Mouse (Mus musculus) CD4-positive helper T cell, adult 2 months (primary cell): ENCODE data around the gene Hmgb1.

Experiments used
- DNase-seq: peaks from one replicate; pipeline ENCODE4 v3.0.0-alpha.2; 2012; ENCODE audit warnings: low read depth, missing footprints, low spot score

Gene Hmgb1

DNA sequence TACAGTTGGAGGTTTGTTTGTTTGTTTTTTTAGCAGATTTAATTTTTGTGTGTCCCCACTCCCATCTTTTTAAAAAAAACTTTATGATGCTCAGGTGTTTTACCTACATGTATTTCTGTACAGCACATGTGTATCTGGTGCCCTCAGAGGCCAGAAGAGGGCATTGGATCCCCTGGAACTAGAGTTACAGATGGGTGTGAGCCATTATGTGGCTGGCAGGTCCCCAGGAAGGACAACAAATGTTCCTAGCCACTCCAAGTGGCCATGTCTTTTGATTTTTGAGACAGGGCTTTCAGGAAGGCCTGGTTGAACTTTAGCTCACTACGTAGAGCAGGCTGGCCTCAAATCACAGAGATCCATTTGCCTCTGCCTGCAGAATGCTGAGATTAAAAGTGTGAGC, 121.5 kb downstream of the Hmgb1 start:
- no peak for DNase-seq

DNA sequence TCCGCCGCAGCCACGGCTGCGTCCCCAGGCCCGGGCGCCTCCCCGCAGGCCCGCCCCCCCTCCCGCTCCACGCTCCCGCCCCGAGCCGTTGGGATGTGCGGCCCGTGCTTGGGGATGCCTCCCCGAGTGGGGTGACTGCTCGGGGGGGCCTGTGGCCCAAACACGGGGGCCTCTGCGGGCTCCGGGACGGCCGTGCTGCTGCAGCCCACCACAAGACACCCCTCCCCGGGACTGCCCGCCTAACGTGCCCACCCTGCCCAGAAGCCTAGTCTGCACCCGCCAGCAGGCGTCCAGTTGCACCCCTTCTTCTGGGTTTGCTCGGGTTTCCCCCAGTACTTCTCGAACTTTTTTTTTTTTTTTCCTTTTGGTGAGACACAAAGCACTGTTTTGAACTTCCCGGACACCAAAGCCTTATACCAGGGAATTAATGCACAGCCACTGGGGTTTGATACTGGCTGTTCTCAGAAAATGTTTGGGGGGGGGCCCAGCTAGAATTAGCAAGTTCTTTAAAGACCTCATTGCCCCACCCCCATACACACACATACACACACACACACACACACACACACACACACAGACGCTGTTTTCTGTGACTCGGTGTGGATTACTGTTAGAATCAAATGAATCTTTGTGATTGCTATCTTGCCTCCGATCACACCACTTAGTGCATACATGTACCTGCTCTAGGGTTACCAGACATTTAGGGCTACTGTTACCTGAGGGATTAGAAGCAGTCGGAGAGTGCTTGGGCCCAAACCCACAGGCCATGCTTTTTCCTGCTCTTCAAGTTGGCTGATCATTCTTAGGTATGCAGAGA, 130.7 kb downstream of the Hmgb1 start:
- peak; percentile 48 for DNase-seq

DNA sequence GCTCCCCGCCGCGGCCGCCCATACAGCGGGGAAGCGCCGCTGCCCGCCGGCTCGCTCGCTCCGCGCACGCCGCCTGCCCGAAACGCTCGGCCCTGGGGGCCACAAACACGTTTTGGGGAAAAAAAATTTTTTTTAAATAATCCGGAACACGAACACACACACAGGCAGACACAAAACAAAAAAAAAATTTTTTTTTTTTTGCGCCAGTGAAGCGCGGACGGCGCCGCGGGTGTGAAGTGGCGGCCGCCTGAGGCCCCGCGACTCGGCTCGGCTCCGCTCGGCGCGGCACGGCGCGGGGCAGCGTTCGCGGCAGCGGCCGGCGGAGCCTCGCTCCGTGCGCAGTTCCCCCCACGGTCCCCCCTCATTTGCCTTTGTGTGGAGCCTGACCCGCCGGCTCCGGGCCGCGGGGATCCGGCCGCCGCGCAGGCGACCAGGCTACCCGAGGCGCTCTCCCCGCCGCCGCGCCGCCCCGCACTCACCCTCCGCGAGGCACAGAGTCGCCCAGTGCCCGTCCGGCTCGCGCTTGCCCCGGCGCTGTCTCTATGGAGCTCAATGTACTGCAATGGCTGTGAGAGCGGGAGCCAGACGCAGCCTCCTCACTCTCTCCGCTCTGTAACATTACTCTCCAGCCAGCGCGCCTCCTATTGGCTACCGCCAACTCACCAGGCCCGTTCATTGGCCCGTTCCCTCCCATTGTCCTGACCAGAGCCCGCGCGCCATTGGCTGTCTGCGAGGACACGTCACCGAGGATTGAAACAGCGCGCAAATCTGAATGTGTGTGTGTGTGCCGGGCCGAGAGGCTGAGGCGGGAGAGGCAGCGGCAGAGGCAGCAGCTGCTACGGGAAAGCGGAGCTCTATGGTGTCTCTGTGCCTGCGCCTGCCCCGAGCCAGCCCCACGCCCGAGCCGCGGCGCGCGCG, 131.6 kb downstream of the Hmgb1 start:
- peak; percentile 98 for DNase-seq

DNA sequence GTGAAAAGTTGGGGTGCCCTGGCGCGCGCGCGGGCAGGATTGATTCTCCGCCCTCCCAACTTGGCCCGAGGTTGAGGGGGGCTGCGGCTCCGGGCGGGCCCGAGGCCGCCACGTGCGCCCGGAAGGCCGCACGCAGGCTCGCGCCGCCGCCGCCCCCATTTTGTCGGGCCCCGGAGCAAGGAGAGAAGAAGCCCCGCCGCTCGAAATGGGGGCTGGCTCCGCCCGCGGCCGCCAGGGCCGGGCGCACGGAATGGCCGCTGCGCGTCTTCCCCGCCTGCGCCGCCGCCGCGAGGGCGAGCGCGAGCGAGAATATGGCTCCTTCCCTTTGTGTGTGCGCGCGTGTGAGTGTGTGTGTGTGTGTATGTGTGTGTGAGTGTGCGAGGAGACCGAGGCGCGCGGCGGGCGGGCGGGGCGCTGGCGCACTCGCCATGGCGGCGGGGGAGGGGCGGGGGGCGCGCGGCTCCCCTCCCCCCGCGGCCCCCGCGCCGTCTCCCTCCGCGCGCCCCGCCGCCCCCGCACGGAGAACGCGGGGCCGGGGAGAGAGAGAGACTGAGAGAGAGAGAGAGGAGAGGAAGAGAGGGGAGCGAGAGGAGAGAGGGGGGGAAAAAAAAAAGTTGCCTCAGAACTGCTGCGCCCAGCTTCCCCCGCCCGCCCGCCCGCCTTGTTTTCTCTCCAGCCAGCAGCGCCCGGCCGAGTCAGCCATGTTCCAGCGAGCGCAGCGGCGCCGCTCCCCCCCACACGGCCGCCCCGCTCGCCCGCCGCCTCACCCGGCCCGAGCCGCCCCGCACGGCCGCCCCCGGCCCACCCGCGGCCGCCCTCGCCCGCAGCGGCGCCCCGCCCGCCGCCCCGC, 132.5 kb downstream of the Hmgb1 start:
- peak; percentile 92 for DNase-seq

DNA sequence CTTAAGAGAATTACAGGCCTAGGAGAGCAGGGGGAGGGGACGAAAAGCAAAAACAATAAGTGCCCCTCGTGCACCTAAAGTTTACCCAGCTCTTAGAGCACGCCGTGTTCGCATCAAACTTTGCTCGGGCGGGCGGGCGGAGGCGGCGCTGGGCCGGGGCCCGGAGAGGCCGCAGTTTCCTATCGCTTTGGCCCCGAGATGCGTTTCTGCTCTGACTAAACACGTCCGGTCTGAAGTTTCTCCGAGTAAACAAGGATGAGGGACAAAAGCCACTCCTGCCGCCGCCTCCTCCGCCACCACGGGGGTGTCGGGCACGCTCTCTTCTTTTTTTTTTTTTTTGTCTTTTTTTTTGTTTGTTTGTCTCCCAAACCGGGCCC, 133.1 kb downstream of the Hmgb1 start:
- no peak for DNase-seq

DNA sequence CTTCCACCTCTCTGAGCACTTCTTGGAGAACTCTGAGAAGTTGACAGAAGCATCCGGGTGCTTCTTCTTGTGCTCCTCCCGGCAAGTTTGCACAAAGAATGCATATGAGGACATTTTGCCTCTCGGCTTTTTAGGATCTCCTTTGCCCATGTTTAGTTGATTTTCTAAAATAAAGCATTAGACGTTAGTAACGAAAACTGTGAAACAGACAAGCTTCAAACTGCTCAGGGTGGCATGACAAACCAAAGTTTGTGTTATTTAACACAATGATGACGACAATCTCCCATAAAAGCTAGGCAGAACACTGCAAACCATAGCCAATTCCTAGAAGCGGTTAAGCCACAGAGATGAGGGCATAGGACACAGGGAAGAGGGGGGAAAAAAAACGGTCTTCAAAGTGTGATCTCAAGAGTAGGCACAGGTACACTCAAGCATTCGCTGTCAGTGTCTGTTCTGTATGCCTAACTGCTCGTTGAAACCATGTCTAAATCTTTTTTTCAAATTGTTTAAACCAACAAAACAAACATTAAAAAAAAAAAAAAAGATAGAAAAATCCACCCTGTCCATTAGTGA, 133.6 kb downstream of the Hmgb1 start:
- no peak for DNase-seq

DNA sequence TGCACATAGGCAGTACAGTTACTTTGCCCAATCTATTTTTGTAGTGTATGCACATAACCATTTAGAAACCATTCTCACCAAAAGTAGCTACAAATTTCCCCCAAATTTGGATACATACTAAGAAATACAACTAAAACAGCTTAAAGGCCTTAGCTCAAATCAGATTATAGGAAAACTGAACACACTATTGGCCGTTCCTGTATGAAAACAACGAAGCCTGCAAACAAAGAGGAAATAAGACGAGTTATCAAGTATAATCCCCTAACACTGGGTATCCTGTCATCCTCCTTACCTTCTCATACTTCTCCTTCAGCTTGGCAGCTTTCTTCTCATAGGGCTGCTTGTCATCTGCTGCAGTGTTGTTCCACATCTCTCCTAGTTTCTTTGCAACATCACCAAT, 134.9 kb downstream of the Hmgb1 start:
- no peak for DNase-seq

DNA sequence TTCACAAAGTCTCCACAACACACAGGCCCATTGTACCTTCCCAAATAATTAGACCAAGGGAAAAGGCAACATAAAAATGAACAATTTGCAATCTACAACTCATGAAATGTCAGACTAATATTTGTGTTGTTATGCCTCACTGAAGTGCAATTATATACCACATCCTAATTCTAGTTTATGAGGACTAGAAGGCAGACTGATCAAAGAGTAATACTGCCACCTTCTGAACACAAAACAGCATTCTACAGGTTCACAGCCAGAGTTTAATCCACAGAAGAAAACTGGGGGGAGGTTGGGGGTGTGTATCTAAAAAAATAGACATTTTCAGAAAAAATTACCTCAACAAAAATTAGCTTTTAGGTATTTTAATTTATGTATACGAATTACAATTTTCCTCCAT, 135.3 kb downstream of the Hmgb1 start:
- DNase-seq, result peak; percentile 55

DNA sequence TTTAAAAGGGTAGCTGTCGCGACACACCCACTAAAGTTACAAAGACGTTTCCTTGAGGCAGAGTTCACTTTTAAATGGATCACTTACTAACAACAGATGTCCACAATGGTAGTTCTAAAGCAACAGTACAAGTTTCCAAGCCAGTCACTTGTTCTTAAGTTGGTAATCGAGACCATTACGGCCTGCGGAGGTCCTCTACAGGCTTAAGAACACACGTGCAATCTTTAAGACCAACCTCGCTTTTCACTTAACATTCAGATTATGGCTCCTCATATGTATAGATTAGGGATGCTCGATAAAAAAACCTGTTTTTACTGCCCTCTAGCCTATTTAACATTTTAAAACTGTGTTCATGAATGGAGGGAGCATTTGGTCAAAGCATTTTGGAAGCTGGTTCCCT, 137.6 kb downstream of the Hmgb1 start:
- no peak for DNase-seq

DNA sequence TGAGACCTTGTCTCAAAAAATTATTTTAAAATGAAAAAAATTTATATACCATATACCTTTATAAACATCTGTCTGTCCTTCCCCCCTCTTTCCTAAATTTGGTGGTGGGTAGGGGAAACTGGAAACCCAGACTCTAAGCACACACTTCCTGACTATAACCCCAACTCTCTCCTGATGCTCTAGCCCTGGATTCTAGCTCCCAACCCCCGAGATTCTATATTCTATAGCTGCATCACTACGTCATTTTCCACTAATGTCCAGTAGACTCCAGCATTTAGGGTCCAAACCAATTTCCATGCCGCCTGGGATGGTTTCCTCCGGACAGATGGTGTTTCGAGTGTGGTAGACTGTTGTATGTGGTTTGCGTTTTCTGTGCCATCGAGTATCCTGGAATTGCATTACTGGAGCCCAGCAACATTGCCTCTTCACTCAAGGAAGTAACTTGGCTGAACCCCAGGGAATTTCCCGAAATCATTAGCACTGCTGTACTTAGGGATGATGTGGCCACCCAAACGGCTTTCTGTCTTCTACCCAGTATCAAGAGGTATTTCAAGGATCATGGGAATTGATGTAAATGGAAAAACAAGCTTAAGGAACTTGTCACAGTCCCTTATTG, 138.7 kb downstream of the Hmgb1 start:
- DNase-seq, result no peak

DNA sequence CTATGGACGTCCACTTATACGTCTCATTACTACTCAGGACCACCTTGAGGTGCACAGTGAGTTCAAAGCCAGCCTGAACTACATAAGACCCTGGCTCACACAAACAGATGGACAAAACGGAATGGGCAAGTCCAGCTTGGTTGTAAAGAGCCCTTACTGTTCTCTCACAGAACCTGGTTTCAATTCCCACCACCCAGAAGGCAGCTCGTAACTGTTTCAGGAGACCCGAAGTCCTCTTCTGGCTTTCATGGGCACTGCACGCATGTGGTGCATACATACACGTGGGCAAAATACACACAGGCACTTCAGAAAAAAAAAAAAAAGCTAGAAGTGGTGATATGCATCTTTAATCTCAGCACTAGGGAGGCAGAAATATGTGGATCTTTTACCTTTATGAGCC, 139.2 kb downstream of the Hmgb1 start:
- no peak for DNase-seq

DNA sequence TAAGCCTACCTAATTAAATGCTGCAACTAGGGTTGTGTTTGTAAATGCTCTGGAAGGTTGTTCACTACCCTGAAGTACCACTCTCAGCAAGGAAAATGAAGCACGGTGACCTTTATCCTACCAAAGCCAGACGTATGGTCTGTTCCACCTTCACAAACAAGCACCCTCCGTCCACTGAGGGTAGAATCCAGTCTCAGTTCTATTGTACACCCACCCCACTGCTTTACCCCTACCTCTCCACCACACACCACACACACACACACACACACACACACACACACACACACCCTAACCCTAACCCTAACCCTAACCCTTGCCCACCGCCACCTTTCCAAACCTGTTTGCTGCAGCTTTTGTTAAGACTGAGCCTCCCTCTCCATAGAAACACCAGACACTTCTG, 140.2 kb downstream of the Hmgb1 start:
- no peak for DNase-seq

DNA sequence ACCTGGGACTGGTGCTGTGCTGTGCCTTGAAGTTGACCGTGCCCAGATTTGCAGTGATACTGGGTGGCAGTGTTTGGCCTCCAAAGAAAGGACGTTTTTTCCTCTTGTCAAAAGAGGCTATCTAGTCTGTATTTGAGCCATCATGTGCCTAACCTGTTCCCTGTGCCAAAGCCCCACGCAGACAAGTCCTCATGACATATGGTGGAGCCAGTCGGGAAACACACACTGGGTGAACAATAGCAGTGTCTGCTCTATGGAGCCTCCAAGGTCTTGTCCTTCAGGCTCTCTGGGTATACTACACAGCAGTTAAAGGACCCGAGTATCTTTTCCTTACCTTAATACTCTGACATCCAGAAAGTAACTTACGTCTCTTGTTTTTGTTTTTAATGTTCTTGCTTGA, 141.0 kb downstream of the Hmgb1 start:
- DNase-seq, result no peak

DNA sequence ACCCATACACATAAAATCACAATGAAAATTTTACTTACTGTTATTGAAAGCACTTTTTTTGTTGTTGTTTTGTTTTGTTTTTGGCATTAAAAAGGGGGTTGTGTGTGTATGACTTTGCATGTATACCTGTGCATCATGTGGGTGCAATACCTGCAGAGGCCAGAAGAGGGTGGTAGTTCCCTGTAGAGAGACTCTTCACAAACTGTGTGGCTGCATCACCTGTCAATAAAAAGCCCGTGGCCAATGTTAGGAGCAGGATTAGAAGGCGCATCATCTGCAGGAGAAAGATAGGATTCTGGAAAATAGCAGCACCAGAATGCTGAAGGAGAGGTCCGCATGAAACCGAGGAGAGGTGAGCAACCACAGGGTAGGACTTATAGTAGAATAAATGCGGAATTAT, 144.5 kb downstream of the Hmgb1 start:
- peak; percentile 46 for DNase-seq

DNA sequence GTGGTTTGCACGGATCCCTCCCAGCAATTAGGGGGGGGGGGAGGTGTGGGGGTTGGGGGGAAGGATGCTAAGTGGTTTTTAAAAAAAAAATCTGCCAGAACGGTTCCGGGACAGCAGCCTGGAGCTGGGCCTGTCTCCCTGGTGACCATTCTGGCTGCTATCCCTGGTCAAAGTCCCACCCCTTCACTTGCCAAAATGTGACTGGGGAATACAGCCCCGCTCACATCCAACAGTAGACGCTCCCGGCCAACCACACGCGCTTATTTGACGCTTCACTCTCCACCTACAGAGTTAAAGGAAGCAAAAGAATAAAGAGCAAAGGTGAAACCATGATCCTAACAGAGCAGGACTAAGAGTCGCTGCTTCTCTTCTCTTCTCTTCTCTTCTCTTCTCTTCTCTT, 146.6 kb downstream of the Hmgb1 start:
- DNase-seq, result no peak

DNA sequence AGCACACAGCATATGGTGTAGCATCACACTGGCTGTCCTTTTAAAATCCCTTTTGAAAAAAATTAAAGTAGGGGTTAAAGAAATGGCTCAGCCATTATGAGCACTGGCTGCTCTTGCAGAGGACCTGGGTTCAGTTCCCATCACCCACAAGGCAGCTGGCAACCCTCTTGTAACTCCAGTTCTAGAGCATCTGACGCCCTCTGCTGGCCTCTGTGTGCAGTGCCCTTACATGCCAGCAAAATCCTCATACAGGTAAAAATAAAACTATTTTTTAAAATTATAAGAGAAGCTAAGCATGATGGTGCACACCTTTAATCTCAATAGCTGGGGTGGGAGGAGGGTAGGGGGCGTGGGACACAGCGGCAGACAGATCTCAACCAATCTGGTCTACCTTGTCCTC, 147.4 kb downstream of the Hmgb1 start:
- DNase-seq, result no peak

DNA sequence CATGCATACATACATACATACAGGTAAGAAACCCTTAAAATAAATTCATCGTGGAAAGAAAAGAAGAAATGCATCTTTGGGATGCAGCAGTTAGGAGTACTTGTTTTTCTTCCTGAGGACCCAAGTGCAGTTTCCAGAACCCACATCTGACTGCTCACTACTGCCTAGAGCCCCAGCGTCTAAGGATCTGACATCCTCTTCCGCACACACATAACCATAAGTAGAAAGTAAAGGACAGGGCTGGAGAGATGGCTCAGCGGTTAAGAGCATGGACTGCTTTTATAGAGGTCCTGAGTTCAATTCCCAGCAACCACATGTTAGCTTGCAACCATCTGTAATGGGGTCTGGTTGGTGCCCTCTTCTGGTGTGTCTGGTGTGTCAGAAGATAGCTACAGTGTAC, 151.9 kb downstream of the Hmgb1 start:
- DNase-seq, result no peak

DNA sequence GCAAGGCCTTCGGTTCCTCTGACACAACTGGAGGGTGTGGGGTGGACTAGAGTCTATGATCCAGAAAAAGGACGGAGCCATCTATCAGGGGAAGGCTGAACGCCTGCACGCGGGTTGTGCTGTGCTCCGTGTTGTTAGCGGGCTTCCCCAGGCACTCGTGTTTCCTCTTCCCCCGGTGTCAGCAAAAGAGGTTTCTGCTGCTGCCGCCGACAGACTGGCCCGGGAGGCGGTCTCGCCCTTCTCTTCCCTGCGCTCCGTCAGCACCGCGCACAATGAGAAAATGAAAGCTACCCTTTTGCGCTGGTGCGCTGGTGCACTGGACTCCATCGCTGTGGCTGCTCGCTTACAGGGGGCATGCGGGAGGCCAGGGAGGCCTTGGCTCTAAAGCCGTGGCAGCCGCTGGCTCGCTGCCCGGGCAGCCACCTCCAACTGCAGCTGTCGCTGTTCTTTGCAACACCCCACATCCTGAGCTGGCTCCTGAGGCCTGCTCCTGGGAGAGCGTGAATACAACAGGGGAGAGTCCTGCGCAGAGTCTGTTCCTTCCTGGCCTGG, 153.0 kb downstream of the Hmgb1 start:
- peak; percentile 77 for DNase-seq

DNA sequence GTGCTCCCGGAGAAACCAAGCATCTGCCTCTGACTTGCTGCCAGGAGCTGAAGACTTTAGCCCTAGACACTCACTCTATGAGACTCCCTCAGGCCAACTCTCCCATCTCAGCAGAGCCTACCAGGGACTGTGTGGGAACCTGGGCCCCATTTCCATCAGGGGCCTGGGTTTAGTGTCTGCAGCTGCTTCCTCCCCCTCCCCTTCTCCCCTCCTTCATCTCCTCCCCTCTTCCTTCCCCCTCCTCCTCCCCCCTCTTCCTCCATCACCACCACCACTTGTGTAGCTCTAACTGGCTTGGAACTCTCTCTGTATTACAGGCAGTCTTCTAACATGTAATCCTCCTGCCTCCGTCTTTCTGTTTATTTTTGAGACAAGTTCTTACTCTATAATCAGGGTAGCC, 154.2 kb downstream of the Hmgb1 start:
- peak; percentile 40 for DNase-seq

DNA sequence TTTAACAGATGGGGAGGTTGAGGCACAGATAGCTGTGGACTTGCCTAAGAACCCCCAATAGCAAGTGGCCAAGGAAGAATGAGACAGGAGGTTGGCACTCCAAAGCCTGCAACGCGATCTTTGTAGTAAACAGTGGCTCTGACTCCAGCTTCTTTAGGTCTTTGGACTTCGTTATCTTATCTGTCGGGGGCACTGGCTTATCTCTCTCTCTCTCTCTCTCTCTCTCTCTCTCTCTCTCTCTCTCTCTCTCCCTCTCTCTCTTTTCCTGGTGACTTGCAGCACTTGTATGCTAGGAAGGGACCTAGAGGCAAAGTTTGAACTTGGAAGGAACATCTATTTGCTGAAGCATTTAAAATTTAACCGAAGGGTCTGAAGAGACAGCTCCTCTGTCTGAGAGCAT, 155.9 kb downstream of the Hmgb1 start:
- no peak for DNase-seq

DNA sequence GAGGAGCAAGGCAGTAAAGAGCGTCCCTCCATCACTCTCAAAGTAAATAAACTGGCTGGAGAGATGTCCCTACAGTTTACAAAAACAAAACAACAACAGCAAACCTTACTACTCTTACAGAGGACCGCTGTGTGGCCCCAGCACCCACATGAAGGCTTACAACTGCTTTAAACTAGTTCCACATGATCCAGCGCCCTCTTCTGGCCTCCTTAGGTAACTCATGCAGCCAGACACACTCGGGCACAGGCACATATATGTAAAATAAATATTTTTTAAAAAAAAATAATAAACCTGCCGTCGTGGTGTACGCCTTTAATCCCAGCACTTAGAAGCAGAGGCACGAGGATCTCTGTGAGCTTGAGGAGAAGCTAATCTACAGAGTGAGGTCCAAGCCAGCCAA, 156.9 kb downstream of the Hmgb1 start:
- no peak for DNase-seq
